In the genomic region with DNA sequence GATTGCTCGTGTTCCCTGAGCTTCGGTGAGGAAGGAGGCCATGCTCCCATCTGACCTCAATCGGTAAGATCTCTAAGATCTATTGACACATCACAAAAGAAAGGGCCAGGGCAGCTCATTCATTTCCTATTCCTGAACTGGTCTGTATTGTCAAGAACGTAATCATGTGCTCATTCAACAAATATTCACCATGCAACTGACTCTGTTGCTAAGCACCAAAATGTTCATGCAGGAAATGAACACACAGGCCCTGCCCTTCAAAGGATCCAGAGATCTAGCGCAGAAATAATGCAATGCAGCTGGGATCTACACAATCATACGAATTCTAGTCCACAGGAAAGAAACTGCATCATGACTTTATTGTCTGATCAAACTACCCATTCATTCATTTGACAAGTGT, we compare ENCODE assay signal across 21 mouse cellular contexts.
A peak's percentile ranks its signal among the peaks of the same experiment; 100 is the strongest.
DNase-seq lines count a peak whose midpoint lies in the region; ATAC-seq and TF ChIP-seq lines count a peak whose summit lies in the region.
"Had no signal": no experiment of that assay in that cellular context is flagged by ENCODE, and none has a peak within 500 bp of the region (broad histone marks: within the 10 kb centered on the region; RNA-seq: fewer than 3 reads in every experiment).

No protein-coding gene starts in this region.

- no peak overlapping the region for H3K4me2 ChIP-seq in embryonic facial prominence, embryonic 11.5 days (ENCODE audit: low read depth, low read length)
- no peak overlapping the region for H3K4me2 ChIP-seq in lung, embryonic 14.5 days
- no peak overlapping the region for H3K4me2 ChIP-seq in intestine, embryonic 16.5 days (ENCODE audit: low read depth, low read length)
- no peak overlapping the region for H3K4me2 ChIP-seq in midbrain, postnatal 0 days (ENCODE audit: low read depth, low read length, poor library complexity, severe bottlenecking)
- H3K4me2 ChIP-seq: embryonic facial prominence, embryonic 15.5 days; heart, embryonic 11.5 days; liver, embryonic 13.5 days; neural tube, embryonic 15.5 days had no signal

- no peaks in the 10 kb centered on the region for H3K9me3 ChIP-seq in embryonic facial prominence, embryonic 11.5 days (replicated peaks; ENCODE audit: control insufficient read depth, low read length)
- H3K9me3 ChIP-seq in embryonic facial prominence, embryonic 10.5 days, result no peaks in the 10 kb centered on the region
- H3K9me3 ChIP-seq in lung, embryonic 14.5 days (ENCODE audit: low read depth, low read length), result no peaks in the 10 kb centered on the region
- no peaks in the 10 kb centered on the region for H3K9me3 ChIP-seq in intestine, embryonic 16.5 days (ENCODE audit: control insufficient read depth, low read length)
- H3K9me3 ChIP-seq in midbrain, postnatal 0 days (ENCODE audit: low read length), result no peaks in the 10 kb centered on the region
- H3K9me3 ChIP-seq: embryonic facial prominence, embryonic 15.5 days; liver, embryonic 13.5 days; neural tube, embryonic 15.5 days had no signal

- no peaks in the 10 kb centered on the region for H3K27me3 ChIP-seq in embryonic facial prominence, embryonic 11.5 days (ENCODE audit: control insufficient read depth, insufficient read depth, low read length)
- H3K27me3 ChIP-seq in embryonic facial prominence, embryonic 10.5 days (replicated peaks; ENCODE audit: low read depth, poor library complexity, severe bottlenecking), result no peaks in the 10 kb centered on the region
- no peaks in the 10 kb centered on the region for H3K27me3 ChIP-seq in lung, embryonic 14.5 days (ENCODE audit: insufficient read depth, low read length)
- no peaks in the 10 kb centered on the region for H3K27me3 ChIP-seq in intestine, embryonic 16.5 days (replicated peaks; ENCODE audit: control insufficient read depth, insufficient read depth, low read length)
- no peaks in the 10 kb centered on the region for H3K27me3 ChIP-seq in midbrain, postnatal 0 days (ENCODE audit: insufficient read depth, low read length)
- H3K27me3 ChIP-seq: CH12.LX; embryonic facial prominence, embryonic 15.5 days; liver, embryonic 13.5 days; neural tube, embryonic 15.5 days had no signal

- no peak overlapping the region for H3K9ac ChIP-seq in embryonic facial prominence, embryonic 11.5 days (replicated peaks; ENCODE audit: low read length)
- H3K9ac ChIP-seq in lung, embryonic 14.5 days, result no peak overlapping the region
- no peak overlapping the region for H3K9ac ChIP-seq in intestine, embryonic 16.5 days (ENCODE audit: low read depth, low read length)
- H3K9ac ChIP-seq in midbrain, postnatal 0 days (replicated peaks; ENCODE audit: low read length, poor library complexity, severe bottlenecking), result no peak overlapping the region
- H3K9ac ChIP-seq: embryonic facial prominence, embryonic 15.5 days; liver, embryonic 13.5 days; neural tube, embryonic 15.5 days had no signal

- TF ChIP-seq CTCF in lung, embryonic 14.5 days (IDR thresholded peaks at IDR 0.05; ENCODE audit: low read depth), result no peak
- TF ChIP-seq CTCF in midbrain, postnatal 0 days (IDR thresholded peaks at IDR 0.05), result no peak

- 49% methylated on average over 6 of the region's 6 CpGs for WGBS in embryonic facial prominence, embryonic 11.5 days
- 51% methylated on average over 6 of the region's 6 CpGs for WGBS in embryonic facial prominence, embryonic 10.5 days
- 29% methylated on average over 6 of the region's 6 CpGs for WGBS in lung, embryonic 14.5 days
- WGBS in intestine, embryonic 16.5 days, result 14% methylated on average over 6 of the region's 6 CpGs
- WGBS in midbrain, postnatal 0 days, result 12% methylated on average over 6 of the region's 6 CpGs

- peak; percentile 42 for DNase-seq in embryonic facial prominence, embryonic 11.5 days (ENCODE audit: low spot score)
- no peak for DNase-seq in embryonic facial prominence, embryonic 10.5 days (ENCODE audit: low spot score)
- peak; percentile 9 for DNase-seq in lung, embryonic 14.5 days
- no peak for DNase-seq in lung, postnatal 25 days (ENCODE audit: low spot score)
- no peak for DNase-seq in midbrain, postnatal 0 days (ENCODE audit: low spot score)
- no peak for DNase-seq in kidney, postnatal 36 days
- no peak for DNase-seq in adrenal gland, adult 8-10 months
- DNase-seq: adrenal gland, postnatal 25 days; cerebellum, postnatal 14 days; gastrocnemius, postnatal 25 days; heart, postnatal 36 days; liver, embryonic 13.5 days; lung, postnatal 4 days; thymus, postnatal 4 days had no signal

- H3K4me1 ChIP-seq in embryonic facial prominence, embryonic 11.5 days (ENCODE audit: control insufficient read depth, insufficient read depth, low read length), result no peaks in the 10 kb centered on the region
- H3K4me1 ChIP-seq in embryonic facial prominence, embryonic 10.5 days, result peaks cover 16% of the 10 kb centered on the region
- no peaks in the 10 kb centered on the region for H3K4me1 ChIP-seq in lung, embryonic 14.5 days (ENCODE audit: insufficient read depth)
- H3K4me1 ChIP-seq in intestine, embryonic 16.5 days (ENCODE audit: control insufficient read depth, insufficient read depth, low read length), result no peaks in the 10 kb centered on the region; the same call in 1 of the 2 replicates
- H3K4me1 ChIP-seq in midbrain, postnatal 0 days (ENCODE audit: insufficient read depth, low read length), result no peaks in the 10 kb centered on the region; the same call in 1 of the 2 replicates
- H3K4me1 ChIP-seq: embryonic facial prominence, embryonic 15.5 days; liver, embryonic 13.5 days; neural tube, embryonic 15.5 days had no signal

- no peak for ATAC-seq in embryonic facial prominence, embryonic 11.5 days (replicated peaks; ENCODE audit: insufficient number of reproducible peaks, low FRiP score, low TSS enrichment, low read depth)
- ATAC-seq in lung, embryonic 14.5 days (ENCODE audit: insufficient read depth), result peak; percentile 28; the same call in 1 of the 2 replicates
- peak; percentile 46; the same call in 1 of the 2 replicates for ATAC-seq in intestine, embryonic 16.5 days
- no peak for ATAC-seq in midbrain, postnatal 0 days (ENCODE audit: low FRiP score)
- ATAC-seq: inflammation-experienced regulatory T-cells, adult 6 months had no signal

- H3K36me3 ChIP-seq in embryonic facial prominence, embryonic 11.5 days (replicated peaks; ENCODE audit: control insufficient read depth, insufficient read depth, low read depth, low read length), result no peaks in the 10 kb centered on the region
- no peaks in the 10 kb centered on the region for H3K36me3 ChIP-seq in embryonic facial prominence, embryonic 10.5 days (replicated peaks)
- no peaks in the 10 kb centered on the region for H3K36me3 ChIP-seq in lung, embryonic 14.5 days (ENCODE audit: insufficient read depth)
- H3K36me3 ChIP-seq in intestine, embryonic 16.5 days (ENCODE audit: control insufficient read depth, insufficient read depth, low read length), result no peaks in the 10 kb centered on the region
- no peaks in the 10 kb centered on the region for H3K36me3 ChIP-seq in midbrain, postnatal 0 days (ENCODE audit: insufficient read depth, low read length)
- H3K36me3 ChIP-seq: embryonic facial prominence, embryonic 15.5 days; liver, embryonic 13.5 days; neural tube, embryonic 15.5 days had no signal

- H3K27ac ChIP-seq in embryonic facial prominence, embryonic 11.5 days (replicated peaks; ENCODE audit: low read depth, low read length), result no peak overlapping the region
- H3K27ac ChIP-seq in embryonic facial prominence, embryonic 10.5 days (replicated peaks), result no peak overlapping the region
- no peak overlapping the region for H3K27ac ChIP-seq in lung, embryonic 14.5 days (ENCODE audit: low read depth)
- H3K27ac ChIP-seq in intestine, embryonic 16.5 days (ENCODE audit: low read length), result no peak overlapping the region
- peak overlapping the region; percentile 26; the same call in 1 of the 2 replicates for H3K27ac ChIP-seq in midbrain, postnatal 0 days (ENCODE audit: low read depth, low read length)
- H3K27ac ChIP-seq: embryonic facial prominence, embryonic 15.5 days; kidney, postnatal 0 days; liver, embryonic 13.5 days; neural tube, embryonic 15.5 days had no signal

- H3K4me3 ChIP-seq in embryonic facial prominence, embryonic 11.5 days (ENCODE audit: low read depth, low read length), result no peak overlapping the region
- H3K4me3 ChIP-seq in embryonic facial prominence, embryonic 10.5 days, result no peak overlapping the region
- no peak overlapping the region for H3K4me3 ChIP-seq in lung, embryonic 14.5 days (ENCODE audit: low read depth, low read length)
- H3K4me3 ChIP-seq in intestine, embryonic 16.5 days (ENCODE audit: low read length), result no peak overlapping the region
- no peak overlapping the region for H3K4me3 ChIP-seq in midbrain, postnatal 0 days (ENCODE audit: low read depth, low read length)
- H3K4me3 ChIP-seq: embryonic facial prominence, embryonic 15.5 days; liver, embryonic 13.5 days; neural tube, embryonic 15.5 days had no signal

Comparison
In these comparisons a context has a peak if more than half of its experiments do, and no peak if none do; other contexts are left out.
1. DNase-seq: peak in embryonic facial prominence, embryonic 11.5 days (single experiment) and lung, embryonic 14.5 days (single experiment); none in embryonic facial prominence, embryonic 10.5 days (single experiment), lung, postnatal 25 days (single experiment), midbrain, postnatal 0 days (single experiment), kidney, postnatal 36 days (0 of 2) and adrenal gland, adult 8-10 months (single experiment).
2. ATAC-seq: peak in lung, embryonic 14.5 days (single experiment) and intestine, embryonic 16.5 days (single experiment); none in embryonic facial prominence, embryonic 11.5 days (single experiment) and midbrain, postnatal 0 days (single experiment).